Mouse (Mus musculus): ENCODE measurements around the gene Elfn2.

DNA sequence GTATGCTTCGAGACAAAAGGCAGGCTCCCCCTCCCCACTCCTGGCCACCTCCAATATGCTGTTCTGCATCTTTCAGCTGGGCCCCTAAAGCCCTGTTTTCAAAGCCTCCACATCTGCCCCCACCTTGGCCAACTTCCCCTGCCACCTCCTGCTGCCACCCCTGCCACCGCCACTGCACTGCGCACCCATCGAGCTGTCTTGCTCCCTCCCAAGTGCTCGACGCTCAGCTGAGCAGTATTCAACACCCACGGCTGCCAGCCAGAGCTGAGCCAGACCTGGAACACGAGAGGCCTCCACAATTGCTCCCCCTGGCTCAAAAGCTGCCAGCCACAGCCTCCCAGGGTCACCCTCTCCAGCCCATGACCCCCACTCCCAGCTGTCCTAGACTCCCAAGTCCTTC, 74.0 kb downstream of the Elfn2 start:
- no peak for TF ChIP-seq CTCF (IDR thresholded peaks at IDR 0.05; ENCODE audit: low read depth)
- no peak for TF ChIP-seq EP300 (optimal IDR thresholded peaks at IDR 0.05)
